Mouse (Mus musculus) brain, embryonic 14.5 days (tissue): ENCODE results near the gene Eps8.

ENCODE experiments used
- CTCF ChIP-seq: fragments of 200-500 bp; IDR thresholded peaks from 2 replicates; pipeline ENCODE4 v1.5.1; 2012; ENCODE audit warnings: inconsistent platforms, mild to moderate bottlenecking, moderate library complexity, borderline replicate concordance; ENCODE audit not compliant: insufficient read depth, insufficient read length; ENCODE audit errors: extremely low read depth
- POLR2A ChIP-seq: fragments of 200-500 bp; IDR thresholded peaks from 2 replicates; pipeline ENCODE4 v1.6.1; 2012; ENCODE audit warnings: mild to moderate bottlenecking, inconsistent platforms, borderline replicate concordance; ENCODE audit not compliant: poor library complexity, insufficient read depth, insufficient read length, severe bottlenecking; ENCODE audit errors: extremely low read depth

DNA sequence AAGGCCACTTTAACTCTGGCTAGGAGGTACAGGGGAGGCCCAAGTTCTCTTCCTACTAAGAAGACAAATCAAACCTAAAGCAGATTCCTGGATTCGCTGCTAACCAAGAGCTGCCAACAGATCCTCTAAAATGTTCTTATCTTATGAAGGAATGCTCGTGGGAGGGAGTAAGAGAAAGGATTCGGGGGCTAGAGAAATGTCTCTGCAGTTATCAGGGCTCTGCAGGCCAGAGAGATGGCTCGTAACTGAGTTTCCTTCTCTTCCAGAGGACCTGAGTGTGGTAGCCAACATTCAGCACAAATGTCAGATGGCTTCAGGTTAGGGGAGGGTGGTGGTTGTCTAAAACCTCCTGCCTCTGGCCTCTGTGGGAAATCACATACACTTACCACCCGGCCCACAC lies 106.1 kb downstream of the Eps8 start:
- TF ChIP-seq POLR2A (no peak), CTCF (no peak)
